In the genomic region with DNA sequence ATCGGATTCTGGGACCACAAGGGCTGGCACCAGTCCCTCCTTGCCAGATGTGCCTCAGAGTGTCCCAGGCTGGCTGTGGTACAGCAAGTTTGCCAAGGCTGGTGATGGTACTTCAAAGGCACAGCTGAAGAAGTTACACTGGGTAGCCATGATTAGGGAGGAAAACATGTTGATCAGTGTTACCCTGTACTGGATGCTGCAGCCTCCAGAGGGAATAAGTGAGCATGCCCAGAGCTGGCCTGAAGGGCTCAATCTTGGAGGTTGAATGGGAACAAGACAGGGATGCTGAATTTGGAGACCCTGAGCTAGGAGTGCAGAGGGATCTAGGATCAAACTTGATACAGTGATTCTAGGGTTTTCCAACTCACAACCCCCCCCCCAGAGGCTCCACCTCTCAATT, we compare ENCODE assay signal across 26 mouse cellular contexts.
DNase-seq lines count a peak whose midpoint lies in the region; ATAC-seq and TF ChIP-seq lines count a peak whose summit lies in the region.
"Had no signal": no experiment of that assay in that cellular context is flagged by ENCODE, and none has a peak within 500 bp of the region (broad histone marks: within the 10 kb centered on the region; RNA-seq: fewer than 3 reads in every experiment).

No protein-coding gene starts in this region.

- H3K4me1 ChIP-seq in forebrain, postnatal 0 days (ENCODE audit: insufficient read depth), result peaks cover 18% of the 10 kb centered on the region
- H3K4me1 ChIP-seq in forebrain, embryonic 15.5 days, result peaks cover 34% of the 10 kb centered on the region
- no peaks in the 10 kb centered on the region for H3K4me1 ChIP-seq in kidney, postnatal 0 days (replicated peaks; ENCODE audit: insufficient read depth, low read length)

- DNase-seq in cerebellum, adult 11-12 months, result peak; percentile 50
- no peak for DNase-seq in cerebellum, postnatal 10 days
- DNase-seq in forebrain, postnatal 0 days, result no peak
- no peak for DNase-seq in kidney, postnatal 0 days (ENCODE audit: low spot score)
- DNase-seq in kidney, postnatal 4 days, result no peak
- DNase-seq in ovary, adult 18-20 months (ENCODE audit: low spot score), result peak; percentile 6
- no peak for DNase-seq in ovary, postnatal 14 days (ENCODE audit: low spot score)
- DNase-seq: adrenal gland, postnatal 10 days; adrenal gland, postnatal 36 days; B cell, adult 2 months; embryo, embryonic 11 days; gastrocnemius, adult 2 months; gastrocnemius, postnatal 14 days; heart, adult 11 months; kidney, adult 11 months had no signal

- no peaks in the 10 kb centered on the region for H3K27me3 ChIP-seq in forebrain, postnatal 0 days (ENCODE audit: insufficient read depth, low read length)
- H3K27me3 ChIP-seq in forebrain, embryonic 15.5 days, result no peaks in the 10 kb centered on the region
- H3K27me3 ChIP-seq in kidney, postnatal 0 days (ENCODE audit: insufficient read depth, low read length), result no peaks in the 10 kb centered on the region
- H3K27me3 ChIP-seq: hindbrain, embryonic 15.5 days; Patski had no signal

- 67% methylated on average over 1 of the region's 1 CpGs for WGBS in forebrain, postnatal 0 days
- 74% methylated on average over 1 of the region's 1 CpGs for WGBS in forebrain, embryonic 15.5 days
- 86% methylated on average over 1 of the region's 1 CpGs for WGBS in kidney, postnatal 0 days

- no peaks in the 10 kb centered on the region for H3K9me3 ChIP-seq in forebrain, postnatal 0 days (ENCODE audit: low read length)
- H3K9me3 ChIP-seq in forebrain, embryonic 15.5 days, result no peaks in the 10 kb centered on the region
- no peaks in the 10 kb centered on the region for H3K9me3 ChIP-seq in kidney, postnatal 0 days (replicated peaks; ENCODE audit: low read length)
- H3K9me3 ChIP-seq: embryonic facial prominence, embryonic 10.5 days; embryonic facial prominence, embryonic 13.5 days; forebrain, embryonic 12.5 days; G1E; hindbrain, embryonic 15.5 days; intestine, embryonic 15.5 days had no signal

- H3K4me2 ChIP-seq in forebrain, postnatal 0 days (ENCODE audit: low read depth), result no peak overlapping the region
- no peak overlapping the region for H3K4me2 ChIP-seq in forebrain, embryonic 15.5 days (replicated peaks)
- no peak overlapping the region for H3K4me2 ChIP-seq in kidney, postnatal 0 days (ENCODE audit: low read length)
- H3K4me2 ChIP-seq: embryonic facial prominence, embryonic 13.5 days; forebrain, embryonic 12.5 days; heart, embryonic 11.5 days; hindbrain, embryonic 15.5 days; intestine, embryonic 15.5 days had no signal

- ATAC-seq in forebrain, postnatal 0 days, result no peak
- no peak for ATAC-seq in forebrain, embryonic 15.5 days (replicated peaks)
- no peak for ATAC-seq in kidney, postnatal 0 days (replicated peaks; ENCODE audit: low FRiP score, low read depth)
- ATAC-seq: forebrain, embryonic 16.5 days; intestine, embryonic 15.5 days; Patski had no signal

- no peak overlapping the region for H3K9ac ChIP-seq in forebrain, postnatal 0 days
- no peak overlapping the region for H3K9ac ChIP-seq in forebrain, embryonic 15.5 days (replicated peaks)
- H3K9ac ChIP-seq in kidney, postnatal 0 days (ENCODE audit: low read depth, low read length), result no peak overlapping the region
- H3K9ac ChIP-seq: embryonic facial prominence, embryonic 13.5 days; forebrain, embryonic 12.5 days; hindbrain, embryonic 15.5 days; intestine, embryonic 15.5 days had no signal

- peak; percentile 15; the same call in 1 of the 2 replicates for TF ChIP-seq CTCF in forebrain, postnatal 0 days (IDR thresholded peaks at IDR 0.05; ENCODE audit: low read depth)
- TF ChIP-seq CTCF in kidney, postnatal 0 days (IDR thresholded peaks at IDR 0.05; ENCODE audit: low read depth), result 0 out of 2 replicates have a peak, but pooled peaks have one; percentile 3

- no peak overlapping the region for H3K4me3 ChIP-seq in forebrain, postnatal 0 days (ENCODE audit: low read depth, low read length)
- no peak overlapping the region for H3K4me3 ChIP-seq in forebrain, embryonic 15.5 days
- H3K4me3 ChIP-seq in kidney, postnatal 0 days (replicated peaks; ENCODE audit: low read depth, low read length), result no peak overlapping the region
- H3K4me3 ChIP-seq: embryonic facial prominence, embryonic 10.5 days; embryonic facial prominence, embryonic 13.5 days; erythroblast, embryonic 14.5 days; forebrain, embryonic 12.5 days; gastrocnemius, adult 2 months; hindbrain, embryonic 15.5 days; intestine, embryonic 15.5 days had no signal

- no peak overlapping the region for H3K27ac ChIP-seq in forebrain, postnatal 0 days (ENCODE audit: low read depth, low read length)
- H3K27ac ChIP-seq in forebrain, embryonic 15.5 days (replicated peaks), result no peak overlapping the region
- H3K27ac ChIP-seq in kidney, postnatal 0 days, result no peak overlapping the region
- H3K27ac ChIP-seq: embryonic facial prominence, embryonic 10.5 days; embryonic facial prominence, embryonic 13.5 days; forebrain, embryonic 12.5 days; gastrocnemius, adult 2 months; hindbrain, embryonic 15.5 days; intestine, embryonic 15.5 days had no signal

- H3K36me3 ChIP-seq in forebrain, postnatal 0 days (ENCODE audit: insufficient read depth), result no peaks in the 10 kb centered on the region
- no peaks in the 10 kb centered on the region for H3K36me3 ChIP-seq in forebrain, embryonic 15.5 days
- H3K36me3 ChIP-seq in kidney, postnatal 0 days (ENCODE audit: insufficient read depth, low read length), result no peaks in the 10 kb centered on the region
- H3K36me3 ChIP-seq: embryonic facial prominence, embryonic 10.5 days; embryonic facial prominence, embryonic 13.5 days; forebrain, embryonic 12.5 days; G1E; hindbrain, embryonic 15.5 days; intestine, embryonic 15.5 days had no signal

Comparison
In these comparisons a context has a peak if more than half of its experiments do, and no peak if none do; other contexts are left out.
1. DNase-seq: peak in cerebellum, adult 11-12 months (single experiment) and ovary, adult 18-20 months (single experiment); none in cerebellum, postnatal 10 days (0 of 2), forebrain, postnatal 0 days (single experiment), kidney, postnatal 0 days (single experiment), kidney, postnatal 4 days (0 of 2) and ovary, postnatal 14 days (single experiment).